Mouse (Mus musculus) lung, embryonic 14.5 days (tissue): ENCODE measurements at regions not wholly inside any gene's neighbourhood (a gene's known extent, or its start where the extent isn't known, plus 50 kb on each side); places are given as distances from the start of the nearest gene placed in this dataset.

Experiments
- ATAC-seq: fragments of 200-750 bp; cut with Nextera tagmentation; 2 replicates; pipeline ENCODE4 v1.8.0; 2017; ENCODE audit warnings: mild to moderate bottlenecking, moderate TSS enrichment, moderate library complexity; ENCODE audit not compliant: insufficient read depth
- DNase-seq: peaks from one replicate; pipeline ENCODE4 v3.0.0-alpha.2; 2015
- H3K27ac ChIP-seq: fragments of 300-500 bp; sonication (generic); 2 replicates; pipeline ENCODE4 v1.5.1; 2014; ENCODE audit warnings: low read depth, mild to moderate bottlenecking, moderate library complexity
- H3K27me3 ChIP-seq: fragments of 300-500 bp; sonication (generic); 2 replicates; pipeline ENCODE4 v1.6.1; 2014; ENCODE audit warnings: low read length, control low read depth; ENCODE audit not compliant: insufficient read depth
- H3K36me3 ChIP-seq: fragments of 300-500 bp; sonication (generic); 2 replicates; pipeline ENCODE4 v1.6.1; 2014; ENCODE audit warnings: control low read depth; ENCODE audit not compliant: insufficient read depth
- H3K4me1 ChIP-seq: fragments of 300-500 bp; sonication (generic); 2 replicates; pipeline ENCODE4 v1.6.1; 2014; ENCODE audit warnings: antibody characterized with exemption, control low read depth; ENCODE audit not compliant: insufficient read depth
- H3K4me2 ChIP-seq: fragments of 300-500 bp; sonication (generic); 2 replicates; pipeline ENCODE4 v1.6.1; 2014; ENCODE audit warnings: mild to moderate bottlenecking
- H3K4me3 ChIP-seq: fragments of 300-500 bp; sonication (generic); 2 replicates; pipeline ENCODE4 v1.5.1; 2014; ENCODE audit warnings: low read depth, low read length
- H3K9ac ChIP-seq: fragments of 300-500 bp; sonication (generic); 2 replicates; pipeline ENCODE4 v1.6.1; 2014
- H3K9me3 ChIP-seq: fragments of 300-500 bp; sonication (generic); 2 replicates; pipeline ENCODE4 v1.6.1; 2016; ENCODE audit warnings: low read depth, low read length, control low read depth
- CTCF ChIP-seq: IDR thresholded peaks from 2 replicates; pipeline ENCODE4 v1.5.1; 2016; ENCODE audit warnings: antibody characterized with exemption, low read depth
- WGBS: fragments of 180-500 bp; shearing (Covaris S2); extraction: QIAGEN DNeasy Blood & Tissue Kit; methylation state at CpG from one replicate; pipeline ENCODE4 v1.1.7; 2014; 5-methylcytosine and 5-hydroxymethylcytosine counted together

DNA sequence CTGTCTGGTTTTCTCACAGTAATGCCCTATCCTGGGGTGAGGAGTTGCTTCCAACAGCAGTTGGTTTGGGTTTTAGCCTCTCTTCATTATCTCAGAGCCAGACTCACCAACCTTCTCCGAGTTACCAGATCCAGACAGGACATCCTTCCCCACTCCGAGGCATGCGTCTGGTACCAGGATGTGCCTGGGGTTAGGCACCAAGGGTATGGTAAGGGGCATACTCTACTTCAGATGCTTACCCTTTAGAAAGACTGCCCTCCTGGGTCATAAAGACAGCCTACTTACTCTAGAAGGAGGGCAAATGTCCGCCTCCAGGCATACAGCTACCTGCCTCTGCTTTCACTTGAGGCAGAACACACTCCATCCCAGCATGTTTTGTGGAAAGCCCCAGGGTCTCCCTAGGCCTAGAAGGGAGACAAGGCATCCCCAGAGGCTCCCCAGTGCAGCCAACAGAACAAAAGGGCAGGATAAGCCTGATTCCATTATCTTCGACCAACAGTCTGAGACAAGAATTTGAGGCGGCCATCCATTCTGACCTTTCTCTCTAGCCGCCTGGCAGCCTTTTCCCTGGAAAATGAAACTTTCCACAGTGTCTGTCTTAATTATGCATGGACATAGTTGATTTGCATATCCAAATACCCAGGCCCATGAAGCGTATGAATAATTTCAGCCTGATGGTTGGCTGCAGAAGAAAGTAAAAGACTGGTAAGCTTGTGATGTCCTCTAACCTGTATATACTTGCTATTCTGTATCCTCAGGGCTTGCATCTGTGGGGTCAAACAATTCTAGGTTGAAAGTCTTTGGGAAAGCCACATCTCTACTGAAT is 132.8 kb upstream of the Dab1 start:
- DNase-seq (no peak), ATAC-seq (no peak)
- Histone ChIP-seq H3K36me3 (no peaks in the 10 kb centered on the region), H3K27ac (no peak overlapping the region), H3K4me3 (no peak overlapping the region), H3K27me3 (no peaks in the 10 kb centered on the region), H3K4me2 (no peak overlapping the region), H3K4me1 (no peaks in the 10 kb centered on the region), H3K9ac (no peak overlapping the region), H3K9me3 (no peaks in the 10 kb centered on the region)
- whole genome bisulfite sequencing = 75% methylated on average over 8 of the region's 8 CpGs
- no peak for TF ChIP-seq CTCF

DNA sequence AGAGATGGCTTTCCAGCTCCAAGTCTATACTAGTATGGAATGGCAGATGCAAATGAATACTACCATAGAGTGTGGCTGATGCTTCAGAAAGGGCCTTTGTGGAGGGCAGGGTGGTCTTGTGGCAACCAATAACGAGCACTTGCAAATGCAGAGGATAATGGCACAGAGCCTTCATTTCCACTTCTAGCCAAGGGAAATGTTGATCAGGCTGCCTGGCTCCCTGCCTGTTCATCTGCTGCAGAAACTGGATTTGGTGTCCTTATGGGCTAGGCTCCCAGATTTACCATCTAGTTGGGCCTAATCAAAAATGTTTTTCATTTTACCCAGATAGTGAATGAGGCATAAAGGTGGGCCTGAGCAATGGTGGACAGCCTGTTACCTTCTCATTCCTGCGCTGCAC is 110.7 kb upstream of the Dab1 start:
- Histone ChIP-seq H3K36me3 (no peaks in the 10 kb centered on the region), H3K4me1 (no peaks in the 10 kb centered on the region), H3K9ac (no peak overlapping the region), H3K4me2 (no peak overlapping the region), H3K9me3 (no peaks in the 10 kb centered on the region), H3K27me3 (no peaks in the 10 kb centered on the region), H3K4me3 (no peak overlapping the region), H3K27ac (no peak overlapping the region)
- no peak for TF ChIP-seq CTCF
- 77% methylated on average over 2 of the region's 2 CpGs for WGBS
- DNase-seq (no peak), ATAC-seq (no peak)

DNA sequence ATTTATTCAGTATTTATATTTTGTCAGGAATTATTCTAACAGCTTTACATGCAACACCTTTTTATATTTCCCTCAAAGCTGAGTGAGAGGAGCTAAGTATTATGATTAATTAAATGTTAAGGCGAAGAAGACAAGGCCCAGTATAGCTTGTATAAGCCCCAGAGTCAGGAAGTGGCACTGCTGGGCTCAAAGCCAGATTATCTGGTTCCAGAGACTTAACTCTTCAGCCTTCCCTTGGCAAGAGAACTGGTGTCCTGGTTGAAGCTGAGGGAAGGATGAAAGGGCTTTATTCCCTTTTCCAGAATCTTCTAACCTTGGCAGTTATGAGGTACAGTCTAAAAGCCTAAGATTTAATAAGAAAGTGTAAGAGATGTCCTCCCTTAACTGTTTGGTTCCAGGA is 106.3 kb upstream of the Dab1 start:
- H3K36me3 ChIP-seq = no peaks in the 10 kb centered on the region
- TF ChIP-seq CTCF = no peak
- H3K4me3 ChIP-seq = no peak overlapping the region
- no peaks in the 10 kb centered on the region for H3K4me1 ChIP-seq
- ATAC-seq (no peak), DNase-seq (peak; percentile 24)
- no peak overlapping the region for H3K27ac ChIP-seq
- no peak overlapping the region for H3K9ac ChIP-seq
- H3K27me3 ChIP-seq = no peaks in the 10 kb centered on the region
- no peak overlapping the region for H3K4me2 ChIP-seq
- no peaks in the 10 kb centered on the region for H3K9me3 ChIP-seq
- WGBS = 42% methylated on average over 1 of the region's 1 CpGs

DNA sequence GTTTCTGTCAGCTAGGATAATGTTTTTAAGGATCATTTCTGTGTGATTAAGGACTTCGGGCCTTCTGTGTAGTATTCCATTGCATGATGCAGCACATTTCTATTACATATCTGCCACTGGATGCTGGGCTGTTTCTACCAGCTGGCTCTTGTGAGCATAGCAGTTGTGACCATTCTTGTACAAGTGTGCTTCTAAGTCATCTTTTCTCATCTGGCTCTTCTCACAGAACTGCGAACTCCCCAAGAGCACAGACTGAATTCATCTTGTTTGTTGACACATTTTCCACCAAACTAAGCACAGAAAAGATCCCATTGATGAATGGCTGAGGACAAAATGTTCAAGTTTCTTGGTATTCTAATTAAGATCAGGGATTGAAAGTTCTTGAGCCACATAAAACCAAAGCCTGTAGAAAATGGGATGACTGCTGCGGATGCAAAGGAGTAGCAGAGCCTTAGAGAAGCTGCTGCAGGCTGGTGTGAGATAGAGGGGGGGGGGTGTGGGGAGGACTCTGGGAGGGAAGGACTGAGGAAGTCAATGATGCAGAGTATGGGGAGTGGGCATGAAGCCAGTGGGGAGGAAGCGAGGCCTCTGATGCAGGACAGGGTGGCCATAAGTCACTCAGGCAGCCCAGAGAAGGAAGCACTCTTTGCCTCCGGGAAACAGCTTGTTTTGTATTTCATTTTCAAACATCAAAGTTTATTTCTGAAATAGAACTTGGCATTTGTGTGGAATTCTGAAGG is 97.1 kb upstream of the Dab1 start:
- ATAC-seq = peak; percentile 89; the same call in 1 of the 2 replicates
- DNase-seq = peak; percentile 69
- Histone ChIP-seq H3K4me3 (no peak overlapping the region), H3K27ac (no peak overlapping the region), H3K4me1 (no peaks in the 10 kb centered on the region), H3K27me3 (no peaks in the 10 kb centered on the region), H3K36me3 (no peaks in the 10 kb centered on the region), H3K9me3 (no peaks in the 10 kb centered on the region), H3K4me2 (no peak overlapping the region), H3K9ac (no peak overlapping the region)
- WGBS = 45% methylated on average over 5 of the region's 5 CpGs
- TF ChIP-seq CTCF = no peak

DNA sequence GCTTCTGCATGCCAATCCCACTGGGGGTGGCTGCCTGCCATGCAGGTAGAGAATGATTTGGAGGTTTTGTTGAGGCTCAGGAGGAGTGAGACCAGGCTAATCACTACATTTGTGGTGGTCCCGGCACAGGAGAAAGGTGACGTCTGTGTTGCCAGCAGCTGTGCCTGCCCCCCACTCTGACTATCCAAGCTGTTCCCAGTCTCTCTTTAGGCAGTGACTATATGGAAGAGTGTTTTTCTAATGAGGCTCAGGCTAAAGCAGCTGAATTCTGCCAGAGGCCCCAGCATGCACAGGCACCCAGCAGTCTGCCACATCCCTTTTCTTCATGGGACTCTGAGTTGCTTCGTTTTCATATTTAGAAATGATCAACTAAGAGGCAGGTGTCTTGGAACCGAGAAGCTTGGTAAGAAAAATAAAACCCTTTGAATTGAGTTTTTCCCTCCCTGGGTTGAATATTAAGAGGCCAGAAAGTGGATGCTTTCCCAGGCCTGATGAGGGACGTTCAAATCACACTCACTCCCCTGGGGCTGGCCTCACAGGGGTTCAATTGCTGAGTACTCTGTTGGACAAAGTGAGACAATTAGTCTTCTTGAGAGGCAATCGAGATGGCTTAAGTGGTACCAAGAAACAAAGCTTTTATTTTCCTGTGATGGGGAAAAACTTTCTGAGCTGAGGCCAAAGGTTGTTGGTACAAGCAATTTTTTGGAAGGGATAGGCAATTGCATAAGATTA is 82.5 kb upstream of the Dab1 start:
- 53% methylated on average over 6 of the region's 6 CpGs for WGBS
- H3K36me3 ChIP-seq = no peaks in the 10 kb centered on the region
- no peak overlapping the region for H3K27ac ChIP-seq
- ATAC-seq (no peak), DNase-seq (no peak)
- no peak for TF ChIP-seq CTCF
- no peaks in the 10 kb centered on the region for H3K27me3 ChIP-seq
- H3K4me2 ChIP-seq = no peak overlapping the region
- H3K4me3 ChIP-seq = no peak overlapping the region
- no peaks in the 10 kb centered on the region for H3K4me1 ChIP-seq
- H3K9me3 ChIP-seq = no peaks in the 10 kb centered on the region
- H3K9ac ChIP-seq = no peak overlapping the region

DNA sequence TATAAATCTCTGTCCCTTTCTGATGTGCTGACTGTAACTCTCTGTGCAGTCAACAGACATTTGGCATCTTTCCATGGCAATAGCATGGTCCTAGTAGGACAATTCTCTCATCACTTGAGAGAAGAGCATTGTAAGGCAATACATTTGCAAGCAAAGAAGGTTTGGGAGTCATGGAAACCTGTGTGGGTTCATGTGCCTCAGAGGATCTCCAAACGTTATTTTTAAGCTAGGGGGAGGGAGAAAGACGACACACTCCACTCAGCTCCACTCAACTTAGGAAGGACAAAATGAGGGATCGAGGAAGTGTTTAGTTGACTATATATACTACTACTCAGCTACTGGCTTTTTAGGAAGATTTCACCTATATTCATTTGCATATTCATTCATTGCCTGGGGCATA is 78.2 kb upstream of the Dab1 start:
- no peak overlapping the region for H3K27ac ChIP-seq
- ATAC-seq = no peak
- H3K4me3 ChIP-seq = no peak overlapping the region
- TF ChIP-seq CTCF = no peak
- H3K4me2 ChIP-seq = no peak overlapping the region
- H3K9ac ChIP-seq = no peak overlapping the region
- H3K9me3 ChIP-seq = no peaks in the 10 kb centered on the region
- DNase-seq = peak; percentile 2
- no peaks in the 10 kb centered on the region for H3K36me3 ChIP-seq
- H3K4me1 ChIP-seq = no peaks in the 10 kb centered on the region
- 64% methylated on average over 3 of the region's 3 CpGs for WGBS
- H3K27me3 ChIP-seq = no peaks in the 10 kb centered on the region

DNA sequence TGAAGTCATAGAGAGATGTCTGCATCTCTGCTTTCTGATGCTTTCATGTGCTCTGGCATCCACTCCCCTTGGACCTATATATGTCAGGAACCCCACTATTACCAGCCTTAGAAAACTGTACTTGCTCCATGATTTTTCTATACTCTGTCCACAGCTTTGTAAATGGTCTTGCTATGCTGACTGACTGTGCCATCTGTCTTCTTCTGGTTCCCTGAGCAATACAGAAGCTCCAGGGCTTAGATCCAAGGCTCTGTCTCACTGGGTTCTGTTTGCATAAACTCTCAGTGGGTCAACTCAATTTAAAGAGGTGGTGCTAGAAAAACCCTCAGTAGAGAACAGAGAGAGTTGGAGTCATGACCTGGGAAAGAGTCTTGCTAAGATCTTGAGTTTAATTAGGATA is 71.9 kb upstream of the Dab1 start:
- no peak for DNase-seq
- Histone ChIP-seq H3K27me3 (no peaks in the 10 kb centered on the region), H3K4me2 (no peak overlapping the region), H3K4me3 (no peak overlapping the region), H3K9me3 (no peaks in the 10 kb centered on the region), H3K4me1 (no peaks in the 10 kb centered on the region), H3K36me3 (no peaks in the 10 kb centered on the region), H3K27ac (no peak overlapping the region), H3K9ac (no peak overlapping the region)
- TF ChIP-seq CTCF = no peak
- ATAC-seq = no peak
